Mouse (Mus musculus) adrenal gland, adult 18-20 months (tissue): ENCODE measurements at regions not wholly inside any gene's neighbourhood (a gene's known extent, or its start where the extent isn't known, plus 50 kb on each side); places are given as distances from the start of the nearest gene placed in this dataset.
A peak's percentile ranks its signal among the peaks of the same experiment; 100 is the strongest.
"Not testable (repeated sequence)": the region's sequence is repeated elsewhere in the genome, so short reads cannot be mapped to it uniquely, and the experiment has no call there.

Experiments used
- DNase-seq, 2 experiments: peaks; one replicate each; pipeline ENCODE4 v3.0.0; 2021 to 2022; ENCODE audit warnings: low spot score in 2 of 2

- no peak for DNase-seq
Observed at GRCm38 (mm10) chr12:48387724-48388123, 994.7 kb upstream of the Foxg1 start.

- DNase-seq, result no peak
Observed at GRCm38 (mm10) chr12:48388192-48388812, 994.2 kb upstream of the Foxg1 start.

GRCm38 (mm10) chr12:48391008-48391407 lies 991.5 kb upstream of the Foxg1 start:
- DNase-seq, result no peak

- DNase-seq, result no peak
Observed at GRCm38 (mm10) chr12:48439333-48440046, 943.0 kb upstream of the Foxg1 start.

- DNase-seq, result not testable (repeated sequence)
Observed at GRCm38 (mm10) chr12:48448719-48449118, 933.7 kb upstream of the Foxg1 start.

- no peak for DNase-seq
Observed at GRCm38 (mm10) chr12:48462392-48462791, 920.1 kb upstream of the Foxg1 start.

GRCm38 (mm10) chr12:48500735-48501134 lies 881.7 kb upstream of the Foxg1 start:
- no peak for DNase-seq

- no peak for DNase-seq
Observed at GRCm38 (mm10) chr12:48511594-48511993, 870.9 kb upstream of the Foxg1 start.

- DNase-seq, result no peak
Observed at GRCm38 (mm10) chr12:48512259-48512658, 870.2 kb upstream of the Foxg1 start.

GRCm38 (mm10) chr12:48521996-48522395 lies 860.5 kb upstream of the Foxg1 start:
- no peak for DNase-seq

GRCm38 (mm10) chr12:48559690-48560089 lies 822.8 kb upstream of the Foxg1 start:
- peak; percentile 2 to 20 for DNase-seq

- DNase-seq, result no peak
Observed at GRCm38 (mm10) chr12:48604401-48605197, 777.9 kb upstream of the Foxg1 start.

GRCm38 (mm10) chr12:48605423-48605822 lies 777.0 kb upstream of the Foxg1 start:
- DNase-seq, result no peak

- DNase-seq, result no peak
Observed at GRCm38 (mm10) chr12:48609391-48609790, 773.1 kb upstream of the Foxg1 start.

GRCm38 (mm10) chr12:48612066-48612465 lies 770.4 kb upstream of the Foxg1 start:
- DNase-seq, result no peak

- no peak for DNase-seq
Observed at GRCm38 (mm10) chr12:48616337-48616736, 766.1 kb upstream of the Foxg1 start.

GRCm38 (mm10) chr12:48633559-48633958 lies 748.9 kb upstream of the Foxg1 start:
- no peak for DNase-seq

- no peak for DNase-seq
Observed at GRCm38 (mm10) chr12:48634671-48635241, 747.7 kb upstream of the Foxg1 start.

- no peak for DNase-seq
Observed at GRCm38 (mm10) chr12:48641974-48642373, 740.5 kb upstream of the Foxg1 start.

GRCm38 (mm10) chr12:48645135-48645534 lies 737.3 kb upstream of the Foxg1 start:
- DNase-seq, result no peak

GRCm38 (mm10) chr12:48645910-48646309 lies 736.5 kb upstream of the Foxg1 start:
- DNase-seq, result no peak

- no peak for DNase-seq
Observed at GRCm38 (mm10) chr12:48675176-48675575, 707.3 kb upstream of the Foxg1 start.
